Mouse (Mus musculus): ENCODE data around the gene Olfr1262.

Gene Olfr1262

GRCm38 (mm10) chr2:89999845-90000244 is at the start of gene Olfr1262:
Gene Olfr1262, plus strand, starts transcription at chr2:90000145.
- DNase-seq (ENCODE audit: low spot score): no peak

GRCm38 (mm10) chr2:89974184-89974583 is 25.8 kb upstream of the Olfr1262 start, which contains the start of gene Olfr1260:
Gene Olfr1260, plus strand, starts transcription at chr2:89974340.
- DNase-seq (ENCODE audit: low spot score): no peak

- no peak for DNase-seq (ENCODE audit: low spot score)
These were observed 22.2 kb upstream of the Olfr1262 start for GRCm38 (mm10) chr2:89977709-89978108.

DNA sequence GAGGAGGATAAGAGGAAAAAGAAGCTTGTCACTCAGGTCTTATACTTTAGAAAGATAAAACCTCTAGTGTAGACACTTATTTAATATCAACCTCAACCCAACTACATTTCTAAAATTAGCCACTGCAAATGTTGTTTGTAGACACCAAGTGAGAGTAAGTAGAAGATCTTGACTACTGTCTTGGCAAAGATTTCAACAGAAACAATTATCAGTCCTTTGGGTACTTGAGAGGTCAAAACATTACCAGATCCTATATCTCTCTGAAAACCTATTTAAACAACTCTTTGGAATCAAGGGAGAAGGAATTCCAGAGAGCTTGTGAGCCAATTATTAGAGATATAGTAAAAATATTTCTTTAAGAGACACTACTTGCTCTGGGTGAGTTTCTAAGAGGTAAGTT is 9.0 kb upstream of the Olfr1262 start, which contains the start of gene Olfr1261:
Gene Olfr1261, plus strand, starts transcription at position 301 of the 400 bp plus-strand sequence.
- no peak for DNase-seq (ENCODE audit: low spot score)

DNA sequence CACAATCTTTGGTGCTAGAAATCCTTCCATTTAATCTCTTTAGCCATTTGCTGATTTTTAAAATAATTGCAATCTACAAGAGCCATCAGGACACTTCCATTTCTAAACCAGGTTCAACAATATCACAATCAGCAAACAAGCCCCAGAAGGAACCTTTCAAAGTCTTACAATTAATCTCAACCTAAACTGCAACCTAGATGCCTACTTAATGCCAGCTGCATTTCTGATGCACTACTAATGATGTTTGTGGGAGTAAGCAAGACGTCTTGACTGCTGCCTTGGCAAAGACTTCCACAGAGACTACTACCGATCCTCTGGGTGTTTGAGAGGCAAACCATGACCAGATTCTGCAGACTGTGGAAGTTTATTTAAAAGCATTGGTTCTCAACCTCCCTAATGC is 11.9 kb downstream of the Olfr1262 start, which contains the start of gene Olfr1263:
Gene Olfr1263, plus strand, starts transcription at position 301 of the 400 bp plus-strand sequence.
- no peak for DNase-seq (ENCODE audit: low spot score)

DNA sequence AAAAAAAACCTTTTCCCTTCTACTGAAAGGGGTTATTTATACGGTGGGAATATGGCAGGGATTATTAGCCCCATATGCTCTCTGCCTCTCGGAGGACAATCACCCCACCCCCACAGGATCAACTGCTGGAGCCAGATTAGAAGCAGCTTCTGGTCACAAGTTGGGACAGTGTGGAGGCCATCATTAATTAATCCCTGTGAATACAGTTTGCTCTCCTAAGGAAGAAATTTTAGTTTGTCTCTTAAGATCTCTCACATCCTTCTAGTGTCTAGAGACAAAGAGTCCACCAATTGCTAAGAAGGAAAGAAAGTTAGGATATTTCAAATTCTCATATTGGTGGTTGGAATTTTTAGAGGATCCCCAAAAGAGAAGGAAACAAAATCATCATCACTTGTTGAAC is 25.5 kb downstream of the Olfr1262 start, which contains the start of gene Olfr1264:
Gene Olfr1264, minus strand, starts transcription at position 101 of the 400 bp plus-strand sequence.
- DNase-seq (ENCODE audit: low spot score): no peak

GRCm38 (mm10) chr2:90035037-90035436 is 35.1 kb downstream of the Olfr1262 start, which contains the start of gene Olfr1265:
Gene Olfr1265, plus strand, starts transcription at chr2:90035337.
- no peak for DNase-seq (ENCODE audit: low spot score)
